Mouse (Mus musculus): ENCODE measurements around the gene Mllt11. TPM values are rescaled to one million over a fixed set of nuclear protein-coding genes. Genes with fewer than 3 reads are reported as not detected.

Gene Mllt11
- total RNA-seq, 2 experiments from 2014 or later: 468 to 474 TPM

- no peak for DNase-seq (ENCODE audit: low spot score in 2 of 2)
- intact Hi-C loops (cut with DNase I): no loop called here
Measured at GRCm38 (mm10) chr3:95250361-95250760, 18.4 kb upstream of the Mllt11 start.

GRCm38 (mm10) chr3:95247660-95248336, 15.8 kb upstream of the Mllt11 start:
- intact Hi-C loops (cut with DNase I): no loop called here

GRCm38 (mm10) chr3:95246465-95247231, 14.7 kb upstream of the Mllt11 start:
- intact Hi-C loops (cut with DNase I): no loop called here
- DNase-seq (ENCODE audit: low spot score in 2 of 2): peak; percentile 62 to 70

More at GRCm38 (mm10) chr3:95247660-95248336, 15.8 kb upstream of the Mllt11 start:
- DNase-seq (ENCODE audit: low spot score in 2 of 2): no peak

DNA sequence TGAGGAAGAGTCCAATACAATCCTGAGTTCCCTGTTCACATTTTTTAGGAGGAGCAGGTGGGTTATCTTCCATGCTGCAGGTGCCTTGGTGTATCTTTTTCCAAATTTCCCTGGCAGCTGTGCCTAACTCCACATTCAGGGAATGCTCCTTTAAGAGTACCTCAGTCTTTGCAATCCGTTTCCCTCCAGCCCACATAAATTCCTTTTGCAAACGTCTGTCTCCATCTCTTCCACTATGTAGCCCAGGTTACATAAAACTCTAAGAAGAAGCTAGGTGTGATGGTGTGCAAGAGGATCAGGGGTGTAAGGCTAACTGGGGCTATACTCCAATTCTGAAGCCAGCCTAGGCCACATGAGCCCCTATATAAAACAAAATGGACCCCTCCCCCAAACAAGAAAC, 11.1 kb upstream of the Mllt11 start:
- DNase-seq (ENCODE audit: low spot score in 2 of 2): no peak
- intact Hi-C loops (cut with DNase I): no loop called here

DNA sequence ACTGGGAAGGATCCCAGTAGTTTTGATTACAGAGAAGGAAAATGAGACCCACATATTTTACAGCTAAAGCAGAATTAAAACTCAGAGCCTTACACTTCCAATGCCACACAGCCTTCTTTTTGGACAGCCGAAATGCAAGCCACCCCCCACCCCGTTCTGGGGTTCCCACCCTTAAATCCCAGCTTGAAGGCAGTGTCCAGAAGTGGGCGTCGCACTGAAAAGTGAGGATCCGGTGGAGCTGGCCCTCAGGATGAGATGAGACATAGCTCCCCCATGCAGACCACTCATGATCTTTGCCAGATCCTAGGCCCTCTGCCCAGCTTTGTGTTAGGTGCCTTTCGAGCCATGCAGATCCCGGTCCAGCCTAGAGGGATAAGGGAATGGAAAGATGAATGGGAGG, 9.5 kb upstream of the Mllt11 start, which contains the start of gene Gm128:
Gene Gm128, minus strand, starts transcription at position 101 of the 400 bp plus-strand sequence.
- intact Hi-C loops (cut with DNase I): no loop called here
- DNase-seq (ENCODE audit: low spot score in 2 of 2): no peak

- DNase-seq (ENCODE audit: low spot score in 2 of 2): no peak
- intact Hi-C loops (cut with DNase I): no loop called here
Measured at GRCm38 (mm10) chr3:95240900-95241299, 8.9 kb upstream of the Mllt11 start.

- intact Hi-C loops (cut with DNase I): no loop called here
- DNase-seq (ENCODE audit: low spot score in 2 of 2): no peak
Measured at GRCm38 (mm10) chr3:95239971-95240370, 8.0 kb upstream of the Mllt11 start.

DNA sequence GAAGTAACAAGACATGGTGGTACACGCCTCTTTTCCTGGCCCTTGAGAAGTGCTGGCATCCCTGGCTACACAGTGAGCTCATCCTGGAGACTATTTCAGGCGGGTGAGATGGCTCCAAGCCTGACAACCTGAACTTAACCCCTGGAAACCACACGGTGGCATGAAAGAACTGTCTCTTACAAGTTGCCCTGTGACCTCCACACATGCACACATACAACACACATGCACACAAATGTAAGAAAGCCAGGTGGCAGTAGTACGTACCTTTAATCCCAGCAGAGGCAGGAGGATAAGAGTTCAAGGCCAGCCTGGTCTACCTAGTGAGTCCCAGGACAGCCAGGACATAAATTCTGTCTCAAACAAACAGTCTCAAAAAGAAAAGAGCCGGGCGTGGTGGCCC, 7.1 kb upstream of the Mllt11 start:
- intact Hi-C loops (cut with DNase I): no loop called here

DNA sequence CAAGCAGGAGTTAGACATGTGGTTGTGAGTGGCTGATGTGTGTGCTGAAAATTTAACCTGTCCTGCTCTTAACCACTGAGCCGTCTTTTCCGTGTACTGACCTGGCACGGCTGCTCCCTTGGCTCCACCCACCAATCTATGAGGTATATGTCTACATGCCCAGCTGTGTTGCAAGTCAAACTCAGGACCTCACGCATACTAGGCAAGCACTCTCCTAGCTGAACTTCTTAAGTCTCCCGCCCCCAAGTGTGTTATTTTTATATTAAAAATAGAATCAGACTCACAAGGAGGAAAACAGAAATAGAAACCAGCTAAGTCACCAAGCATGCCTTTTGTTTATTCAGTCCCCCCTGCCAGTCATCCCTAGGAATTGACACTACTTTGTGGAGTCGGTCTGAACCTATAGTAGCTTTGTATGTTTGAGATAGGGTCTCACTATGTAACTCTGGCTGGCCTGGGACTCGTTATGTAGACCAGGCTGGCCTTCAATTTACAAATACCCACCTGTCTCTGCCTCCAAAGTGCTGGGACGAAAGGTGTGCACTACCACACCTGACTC, 5.6 kb upstream of the Mllt11 start:
- intact Hi-C loops (cut with DNase I): no loop called here
- peak in 1 of 2 experiments; percentile 61 for DNase-seq (ENCODE audit: low spot score in 2 of 2)

More for the DNA sequence above, 7.1 kb upstream of the Mllt11 start:
- no peak for DNase-seq (ENCODE audit: low spot score in 2 of 2)

DNA sequence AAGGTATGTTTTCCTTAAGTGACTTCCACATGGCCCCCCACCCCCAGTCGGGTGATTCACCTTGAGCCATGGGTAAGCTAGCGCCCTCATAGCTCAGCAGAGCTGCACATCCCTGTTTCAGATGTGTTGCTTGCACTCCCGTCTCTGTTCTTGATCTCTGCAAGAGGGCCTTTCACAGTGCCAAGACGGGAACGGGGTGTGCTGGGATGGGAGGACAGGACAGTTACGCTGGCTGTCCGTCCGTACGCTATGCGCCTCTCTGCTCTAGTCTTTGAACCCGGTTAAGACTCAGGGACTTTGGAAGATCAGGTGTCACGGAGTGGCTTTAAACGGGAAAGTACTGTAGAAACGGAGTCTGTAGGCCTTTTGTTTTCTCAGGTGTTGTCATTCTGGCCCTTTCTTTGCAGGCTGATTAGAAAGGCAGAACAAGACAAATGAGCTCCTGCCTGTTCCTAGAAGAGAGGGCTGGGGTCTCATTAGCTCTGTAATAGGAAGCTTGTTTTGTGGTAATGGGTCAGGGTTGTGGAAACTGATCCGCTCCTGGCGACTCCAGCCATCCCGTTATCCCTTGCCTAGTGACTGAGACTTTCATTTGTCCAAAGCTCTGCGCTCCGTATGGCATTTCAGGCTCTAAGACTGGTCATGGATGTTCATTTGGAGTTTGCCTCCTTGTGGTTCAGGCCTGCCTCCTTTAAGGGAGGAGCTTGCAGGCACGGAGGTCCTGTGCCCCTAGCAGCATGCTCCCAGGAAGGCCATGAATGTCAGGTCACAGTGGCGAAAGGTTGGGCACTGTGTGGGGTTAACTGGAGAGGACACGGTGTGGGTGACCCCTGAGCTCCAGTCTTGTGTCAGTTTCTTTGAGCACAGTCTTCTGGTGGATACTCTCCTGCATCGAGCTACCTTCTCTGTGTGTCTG, 3.7 kb upstream of the Mllt11 start:
- DNase-seq (ENCODE audit: low spot score in 2 of 2): no peak
- intact Hi-C loops (cut with DNase I): no loop called here

DNA sequence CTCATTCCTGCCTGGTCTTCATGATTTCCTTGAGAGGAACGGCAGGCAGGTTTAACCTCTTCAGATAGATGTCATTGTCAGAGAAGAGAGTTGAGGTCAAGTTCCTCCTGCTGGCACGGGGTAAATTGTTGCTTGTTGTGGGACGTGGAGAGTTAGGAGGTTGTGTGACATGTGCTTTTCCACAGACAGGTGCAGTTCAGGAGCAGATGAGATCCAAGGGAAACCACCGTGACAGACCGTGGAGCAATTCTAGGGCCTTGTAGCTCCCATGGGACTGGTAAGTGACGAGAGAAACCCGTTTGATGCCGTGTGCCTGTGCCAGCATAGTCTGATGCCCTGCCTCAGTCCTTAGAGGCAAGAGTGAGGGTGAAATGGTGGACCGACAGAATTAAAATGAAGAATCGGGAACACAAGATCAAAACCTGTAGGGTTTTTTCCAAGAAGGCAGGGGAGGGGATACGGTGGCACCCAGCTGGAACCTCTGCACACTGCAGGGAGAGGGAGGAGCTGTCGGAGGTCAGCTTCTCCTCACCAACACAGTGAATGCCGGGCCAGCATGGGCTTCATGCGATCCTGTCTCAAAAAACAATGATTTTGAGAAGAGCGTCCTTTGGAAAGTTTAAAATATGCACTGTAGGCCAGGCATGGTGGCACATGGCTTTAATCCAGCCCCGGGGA, 1.5 kb upstream of the Mllt11 start:
- no peak for DNase-seq (ENCODE audit: low spot score in 2 of 2)
- intact Hi-C loops (cut with DNase I): no loop called here

GRCm38 (mm10) chr3:95232771-95233170, 800 bp upstream of the Mllt11 start:
- intact Hi-C loops (cut with DNase I): no loop called here

GRCm38 (mm10) chr3:95230495-95231297, 1.3 kb downstream of the Mllt11 start:
- no peak for DNase-seq (ENCODE audit: low spot score in 2 of 2)
- intact Hi-C loops (cut with DNase I): no loop called here

More at GRCm38 (mm10) chr3:95232771-95233170, 800 bp upstream of the Mllt11 start:
- DNase-seq (ENCODE audit: low spot score in 2 of 2): no peak

DNA sequence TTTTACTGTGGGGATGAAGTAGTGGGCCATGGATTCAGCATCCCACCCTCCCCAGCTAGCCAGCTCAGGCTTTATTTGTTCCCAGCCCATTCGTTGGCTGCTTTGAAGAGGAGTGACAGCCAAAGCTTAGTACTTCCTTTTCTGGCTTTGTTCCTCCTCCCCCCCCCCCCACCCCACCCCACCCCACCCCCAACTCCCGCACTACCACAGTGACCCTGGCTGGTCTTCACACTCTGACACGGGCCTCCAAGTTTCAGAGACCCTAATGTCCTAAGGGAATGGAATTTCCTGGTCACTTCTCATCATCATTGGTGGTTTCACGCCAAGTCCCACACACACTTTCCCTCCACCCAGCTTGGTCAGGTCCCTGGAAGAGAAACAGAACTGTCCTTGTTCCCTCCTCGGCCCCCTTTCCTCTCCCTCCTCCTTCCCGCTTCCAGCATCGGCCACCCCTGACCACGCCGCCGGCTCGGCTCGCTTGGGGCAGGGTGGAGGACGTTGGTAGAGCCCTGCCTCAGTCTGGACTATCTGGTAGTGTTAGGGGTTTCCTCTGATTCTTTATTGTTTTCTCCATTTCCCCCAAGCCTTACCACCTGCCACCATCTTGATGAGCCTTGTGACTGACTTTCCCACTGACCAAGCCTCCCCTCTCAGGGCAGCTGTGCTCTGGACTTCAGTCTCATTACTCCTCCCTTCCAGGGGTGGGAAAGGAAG, 2.0 kb downstream of the Mllt11 start:
- DNase-seq (ENCODE audit: low spot score in 2 of 2): peak; percentile 42 to 61
- intact Hi-C loops (cut with DNase I): loop anchor here (5.0 kb wide), 2 partner anchors 37 to 52 kb away; partner anchors contain the start of genes Mindy1 and Prune1

GRCm38 (mm10) chr3:95228894-95229780, 2.8 kb downstream of the Mllt11 start:
- peak; percentile 78 to 90 for DNase-seq (ENCODE audit: low spot score in 2 of 2)
- intact Hi-C loops (cut with DNase I): loop anchor here (5.0 kb wide), 2 partner anchors 38 to 53 kb away; partner anchors contain the start of genes Mindy1 and Prune1

Measured in left cerebral cortex, postnatal 14 days (tissue).